ENCODE assay signal across 25 mouse cellular contexts in the genomic region with DNA sequence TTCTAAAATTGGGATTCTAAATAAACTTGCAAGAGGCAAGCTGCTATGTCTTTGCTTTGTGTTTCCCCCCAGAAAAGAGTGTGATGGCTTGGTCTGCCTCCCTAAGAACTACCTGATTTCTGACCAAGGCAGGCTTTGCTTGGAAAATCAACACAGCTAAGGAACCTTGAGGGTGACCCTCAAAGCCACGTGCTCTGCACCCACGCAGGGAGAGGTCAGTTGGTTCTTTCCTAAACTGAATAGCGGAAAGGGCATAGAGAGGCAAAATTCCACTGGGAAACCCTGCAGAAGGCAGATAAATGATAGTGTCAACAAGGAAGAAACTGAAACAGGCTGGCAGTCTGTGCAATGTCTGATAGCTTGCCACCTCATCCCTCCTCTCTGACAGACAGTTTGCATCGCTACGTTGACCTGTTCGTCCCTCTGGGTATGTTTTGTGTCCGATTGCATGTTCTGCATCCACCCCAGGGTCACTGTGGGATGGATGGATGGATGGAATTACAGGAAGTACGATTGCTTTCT.
DNase-seq lines count a peak whose midpoint lies in the region; ATAC-seq lines count a peak whose summit lies in the region.
"Had no signal": no experiment of that assay in that cellular context is flagged by ENCODE, and none has a peak within 500 bp of the region (broad histone marks: within the 10 kb centered on the region; RNA-seq: fewer than 3 reads in every experiment).

No protein-coding gene starts in this region.

- H3K4me3 ChIP-seq in megakaryocyte, embryonic 14.5 days (replicated peaks), result peak overlapping the region; percentile 46
- H3K4me3 ChIP-seq: forebrain, embryonic 10.5 days; forebrain, embryonic 13.5 days; hindbrain, embryonic 10.5 days; hindbrain, embryonic 13.5 days; intestine, embryonic 15.5 days had no signal

- no peaks in the 10 kb centered on the region; the same call in 1 of the 2 replicates for H3K4me1 ChIP-seq in megakaryocyte, embryonic 14.5 days
- H3K4me1 ChIP-seq: forebrain, embryonic 13.5 days; hindbrain, embryonic 13.5 days; intestine, embryonic 15.5 days had no signal

- no peaks in the 10 kb centered on the region for H3K27me3 ChIP-seq in megakaryocyte, embryonic 14.5 days (replicated peaks)
- H3K27me3 ChIP-seq: CH12.LX; forebrain, embryonic 13.5 days; hindbrain, embryonic 13.5 days; intestine, embryonic 15.5 days; Patski had no signal

- peak; percentile 18 for DNase-seq in adrenal gland, postnatal 10 days
- DNase-seq in adrenal gland, adult 18-20 months (ENCODE audit: low spot score in 2 of 2), result no peak
- peak; percentile 25 for DNase-seq in embryo, embryonic 10 days (ENCODE audit: low spot score)
- DNase-seq in embryo, embryonic 9.5 days (ENCODE audit: extremely low spot score), result no peak
- DNase-seq: B cell, adult 2 months; cerebellum, adult 11-12 months; cerebellum, adult 8-10 months; cerebellum, postnatal 10 days; cerebellum, postnatal 36 days; gastrocnemius, postnatal 10 days; gastrocnemius, postnatal 36 days; heart, postnatal 36 days; kidney, adult 11 months had no signal

- ATAC-seq in megakaryocyte, adult 5-6 weeks (ENCODE audit: poor library complexity, severe bottlenecking), result no peak
- ATAC-seq: forebrain, embryonic 13.5 days; forebrain, embryonic 16.5 days; hindbrain, embryonic 16.5 days; intestine, embryonic 15.5 days; Patski had no signal

- H3K36me3 ChIP-seq in megakaryocyte, embryonic 14.5 days (replicated peaks; ENCODE audit: low read length), result no peaks in the 10 kb centered on the region
- H3K36me3 ChIP-seq: forebrain, embryonic 10.5 days; G1E; hindbrain, embryonic 10.5 days; hindbrain, embryonic 13.5 days; intestine, embryonic 15.5 days had no signal

- peaks cover 14% of the 10 kb centered on the region for H3K9me3 ChIP-seq in megakaryocyte, embryonic 14.5 days
- H3K9me3 ChIP-seq: hindbrain, embryonic 13.5 days; intestine, embryonic 15.5 days had no signal

Comparison
In these comparisons a context has a peak if more than half of its experiments do, and no peak if none do; other contexts are left out.
1. DNase-seq: peak in adrenal gland, postnatal 10 days (single experiment) and embryo, embryonic 10 days (single experiment); none in adrenal gland, adult 18-20 months (0 of 2) and embryo, embryonic 9.5 days (single experiment).